Mouse (Mus musculus) cortical plate, adult 2 months (tissue): Measurements from ENCODE around the gene Fgfr2.

Experiments used
- CTCF ChIP-seq: fragments of 200-500 bp; IDR thresholded peaks from 2 replicates; pipeline ENCODE4 v1.5.1; 2011; ENCODE audit warnings: mild to moderate bottlenecking, control low read depth, low read length; ENCODE audit not compliant: insufficient read depth; ENCODE audit errors: extremely low read depth
- POLR2A ChIP-seq: fragments of 200-500 bp; IDR thresholded peaks from 2 replicates; pipeline ENCODE4 v1.6.1; 2011; ENCODE audit warnings: mild to moderate bottlenecking, low read length, control low read depth; ENCODE audit not compliant: insufficient read depth; ENCODE audit errors: extremely low read depth

- TF ChIP-seq POLR2A (no peak), CTCF (no peak)
Measured at GRCm38 (mm10) chr7:130258704-130259295, 2864.3 kb downstream of the Fgfr2 start.
